Mouse (Mus musculus) layer of hippocampus, adult 18-20 months (tissue): Measurements from ENCODE around the gene Mbd3. TPM values are rescaled to one million over a fixed set of nuclear protein-coding genes. Genes with fewer than 3 reads are reported as not detected.

Experiments
- DNase-seq, 2 experiments: peaks; one replicate each; pipeline ENCODE4 v3.0.0; 2022; ENCODE audit warnings: low spot score in 2 of 2
- total RNA-seq, 2 experiments: library from RNA; stranded (reverse); gene quantifications; 2 replicates each; pipeline ENCODE4 v1.2.3; 2021

Mbd3 gene
- total RNA-seq, 2 experiments from 2014 or later, result 159 to 162 TPM

DNA sequence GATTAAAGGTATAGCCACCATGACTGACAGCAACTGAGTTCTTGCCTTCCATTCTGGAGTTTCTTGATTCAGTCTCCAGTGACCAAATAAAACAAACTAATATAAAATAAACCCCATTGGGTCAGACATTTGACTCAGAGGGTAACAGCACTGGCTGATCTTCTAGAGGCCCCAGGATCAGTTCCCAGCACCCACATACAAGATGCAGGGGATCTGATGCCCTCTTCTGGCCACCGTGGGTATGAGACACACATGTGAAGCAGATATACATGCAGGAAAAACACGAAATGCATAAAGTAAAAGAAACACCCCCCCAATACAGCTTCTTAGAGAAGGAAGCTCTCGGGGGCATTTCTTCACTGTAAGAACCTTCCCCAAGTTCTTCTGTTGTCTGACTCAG is 25.7 kb upstream of the Mbd3 start:
- DNase-seq, result no peak

- DNase-seq, result no peak
Observed at GRCm38 (mm10) chr10:80423562-80423961, 24.2 kb upstream of the Mbd3 start.

- DNase-seq, result no peak
Observed at GRCm38 (mm10) chr10:80421651-80422472, 22.5 kb upstream of the Mbd3 start.

- no peak for DNase-seq
Observed at GRCm38 (mm10) chr10:80421208-80421607, 21.9 kb upstream of the Mbd3 start.

- DNase-seq, result no peak
Observed at GRCm38 (mm10) chr10:80420729-80421128, 21.4 kb upstream of the Mbd3 start.

- DNase-seq, result no peak
Observed at GRCm38 (mm10) chr10:80419419-80419818, 20.1 kb upstream of the Mbd3 start.

- no peak for DNase-seq
Observed at GRCm38 (mm10) chr10:80418311-80418710, 19.0 kb upstream of the Mbd3 start.

DNA sequence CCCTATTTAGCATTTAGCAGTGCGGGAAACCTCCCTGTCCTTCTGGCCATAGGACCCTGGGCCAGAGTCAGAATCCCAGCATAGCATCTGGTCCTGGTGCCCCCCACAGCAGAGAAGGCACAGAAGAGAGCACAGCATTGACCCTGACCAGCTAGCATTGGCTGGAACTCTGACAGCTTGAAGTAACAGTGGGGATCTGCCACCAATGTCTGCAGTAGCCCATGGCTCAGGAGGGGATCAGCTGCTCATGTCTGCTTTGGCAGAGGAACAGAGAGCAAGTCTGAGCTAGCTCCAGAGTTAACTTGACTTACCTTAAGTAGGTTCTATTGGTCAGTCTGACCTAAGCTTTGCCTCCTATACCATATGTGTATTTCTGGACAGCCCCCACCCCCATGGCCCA is 18.5 kb upstream of the Mbd3 start:
- DNase-seq, result no peak

DNA sequence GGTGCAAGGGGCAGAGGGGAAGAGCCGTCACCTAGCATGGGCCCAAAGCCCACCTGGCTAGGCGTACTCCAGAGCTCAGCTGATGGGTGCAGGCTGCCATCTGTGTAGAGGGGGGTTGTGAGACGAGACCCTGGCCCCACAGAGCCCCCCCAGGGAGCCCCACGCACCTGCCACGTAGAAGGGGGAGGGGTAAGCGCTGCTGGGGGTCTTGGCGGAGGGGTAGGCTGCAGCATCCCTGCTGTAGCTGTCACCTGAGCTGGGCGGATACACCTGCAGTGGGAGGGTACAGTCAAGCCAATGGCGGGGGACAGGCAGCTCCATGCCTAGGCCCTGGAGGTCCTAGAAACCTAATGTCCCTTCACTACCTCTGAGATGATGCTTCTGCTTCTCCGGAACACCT is 18.0 kb upstream of the Mbd3 start:
- DNase-seq, result no peak

- no peak for DNase-seq
Observed at GRCm38 (mm10) chr10:80415566-80415965, 16.2 kb upstream of the Mbd3 start.

DNA sequence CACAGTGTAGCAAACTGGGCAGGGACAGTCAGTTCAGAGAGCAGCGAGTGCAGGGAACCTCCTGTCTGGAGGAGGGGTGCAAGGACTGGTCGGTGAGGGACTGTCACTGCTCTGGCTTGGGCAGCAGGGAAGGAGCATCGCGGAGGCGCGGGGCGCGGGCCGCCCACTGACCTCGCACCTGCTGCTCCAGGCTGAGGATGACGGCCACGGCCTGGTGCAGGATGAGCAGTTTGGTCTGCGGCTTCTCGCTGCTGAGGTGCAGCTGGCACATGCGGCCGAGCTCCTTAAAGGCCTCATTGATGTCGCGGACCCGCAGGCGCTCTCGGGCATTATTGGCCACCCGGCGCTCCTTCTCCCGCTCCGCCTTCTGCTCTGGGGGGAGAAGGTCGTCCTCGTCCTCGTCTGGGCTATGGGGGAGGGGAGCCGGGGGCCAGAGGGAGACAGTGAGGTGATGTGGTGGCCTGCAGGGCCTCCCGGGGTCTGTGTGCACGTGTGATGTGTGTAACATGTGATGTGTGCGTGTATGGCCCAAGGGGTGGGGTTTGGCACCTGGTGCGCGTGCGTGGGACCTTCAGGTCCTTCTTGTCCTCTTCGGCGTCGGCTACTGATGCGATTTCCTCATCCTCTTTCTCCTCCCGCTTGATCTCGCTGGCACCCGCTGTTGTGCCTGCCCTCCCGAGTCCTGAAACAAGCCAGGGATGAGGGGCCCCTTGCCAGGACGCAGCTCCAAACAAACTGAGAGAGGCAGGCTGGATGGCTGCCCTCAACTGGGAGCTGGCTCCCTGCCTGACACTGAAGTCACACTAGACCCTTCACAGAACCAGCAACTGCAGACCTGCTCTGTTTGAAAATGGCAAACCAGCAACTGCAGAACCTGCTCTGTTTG is 13.5 kb upstream of the Mbd3 start:
- peak; percentile 66 to 86 for DNase-seq

DNA sequence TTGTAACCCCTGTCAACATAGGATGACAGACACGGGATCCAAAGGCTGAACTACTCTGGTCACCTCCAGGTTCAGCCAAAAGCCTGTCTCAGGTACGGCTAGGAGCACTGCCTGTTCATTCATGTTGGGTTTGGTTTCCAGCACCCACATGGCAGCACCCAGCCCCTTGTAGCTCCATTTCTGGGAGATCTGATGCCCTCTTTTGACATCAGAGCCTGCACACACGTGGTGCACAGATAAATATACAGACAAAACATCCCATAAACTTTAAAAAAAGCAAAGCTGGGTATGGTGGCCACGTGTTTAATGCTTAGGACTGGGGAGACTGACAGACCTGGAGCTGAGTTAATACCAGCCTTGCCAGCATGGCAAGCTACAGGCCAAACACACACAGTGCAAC is 8.6 kb upstream of the Mbd3 start:
- DNase-seq, result no peak

DNA sequence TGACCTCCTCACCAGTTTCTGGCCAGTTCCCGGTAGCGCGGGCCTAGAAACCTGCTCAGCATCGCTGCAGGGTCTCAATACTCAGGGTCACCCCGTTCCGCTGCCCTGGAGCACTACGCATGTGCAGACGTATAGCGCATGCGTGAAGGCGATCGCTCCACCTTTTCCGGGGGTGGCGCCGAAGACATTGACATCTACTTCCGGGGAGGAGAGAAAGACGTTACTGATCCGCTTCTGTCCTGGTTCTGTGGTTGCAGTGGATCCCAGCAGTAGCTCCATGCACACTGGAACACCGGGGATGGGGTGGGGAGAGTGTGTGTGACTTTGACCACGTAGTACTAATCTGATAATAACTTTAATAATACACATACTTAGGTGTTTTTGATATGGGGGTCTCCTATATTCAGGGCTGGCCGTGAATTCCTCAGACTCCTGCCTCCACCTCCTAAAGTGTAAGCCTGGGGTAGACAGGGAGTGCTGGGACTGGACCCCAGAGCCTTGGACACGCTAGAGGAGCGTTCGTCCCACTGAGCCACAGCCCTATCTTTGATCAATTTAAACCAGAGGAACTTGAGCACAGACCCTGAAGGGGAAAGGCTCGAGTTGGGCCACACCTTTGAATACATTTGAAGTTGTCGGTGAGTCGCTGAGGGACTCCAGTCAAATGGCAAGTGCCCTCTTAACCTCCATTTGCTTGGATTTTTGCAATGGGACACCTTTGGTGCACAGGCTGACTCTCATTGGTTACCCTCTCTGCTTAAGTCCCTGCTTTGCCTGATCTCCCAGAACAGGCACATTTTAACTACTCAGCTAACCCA is 7.5 kb upstream of the Mbd3 start, which contains the start of gene Uqcr11:
Gene Uqcr11, minus strand, starts transcription at position 147 of the 818 bp plus-strand sequence.
- peak; percentile 92 to 94 for DNase-seq

- DNase-seq, result no peak
Observed at GRCm38 (mm10) chr10:80405481-80406173, 6.3 kb upstream of the Mbd3 start.

- DNase-seq, result no peak
Observed at GRCm38 (mm10) chr10:80403044-80403692, 3.8 kb upstream of the Mbd3 start.

GRCm38 (mm10) chr10:80400704-80401161 is 1.4 kb upstream of the Mbd3 start:
- DNase-seq, result no peak

DNA sequence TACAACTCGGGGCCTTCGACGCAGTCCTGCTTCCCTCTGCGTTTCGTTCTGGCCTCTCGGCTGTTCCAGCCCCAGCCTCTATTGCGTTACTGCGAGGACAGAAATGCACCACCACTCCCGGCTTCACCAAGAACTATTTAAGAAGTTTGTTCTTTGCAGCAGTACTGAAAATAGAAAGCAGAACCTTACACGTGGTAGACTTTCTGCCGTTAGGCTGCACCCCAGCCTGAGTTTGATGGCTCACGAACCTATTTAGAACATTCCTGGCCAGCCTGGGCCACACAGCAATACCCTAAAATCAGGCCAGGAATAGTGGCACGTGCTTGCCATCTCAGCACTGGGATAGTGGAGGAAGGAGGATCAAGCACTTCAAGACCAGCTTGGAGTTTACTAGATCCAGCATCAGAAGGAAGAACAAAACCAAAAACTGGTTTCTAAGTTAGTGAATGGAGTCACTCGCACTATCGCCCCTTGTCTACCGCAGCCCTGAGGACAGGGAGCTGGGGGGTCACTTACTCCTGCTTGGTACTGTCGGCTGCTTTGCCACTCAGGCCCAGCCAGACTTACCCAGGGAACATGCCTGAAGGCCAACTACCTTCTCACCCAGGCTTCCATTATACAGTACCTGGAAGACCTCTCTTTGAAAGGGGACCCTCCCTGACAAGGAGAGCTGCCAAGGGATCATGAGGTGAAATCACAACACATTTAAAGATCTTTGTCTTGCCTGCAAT is 788 bp upstream of the Mbd3 start:
- DNase-seq, result no peak

DNA sequence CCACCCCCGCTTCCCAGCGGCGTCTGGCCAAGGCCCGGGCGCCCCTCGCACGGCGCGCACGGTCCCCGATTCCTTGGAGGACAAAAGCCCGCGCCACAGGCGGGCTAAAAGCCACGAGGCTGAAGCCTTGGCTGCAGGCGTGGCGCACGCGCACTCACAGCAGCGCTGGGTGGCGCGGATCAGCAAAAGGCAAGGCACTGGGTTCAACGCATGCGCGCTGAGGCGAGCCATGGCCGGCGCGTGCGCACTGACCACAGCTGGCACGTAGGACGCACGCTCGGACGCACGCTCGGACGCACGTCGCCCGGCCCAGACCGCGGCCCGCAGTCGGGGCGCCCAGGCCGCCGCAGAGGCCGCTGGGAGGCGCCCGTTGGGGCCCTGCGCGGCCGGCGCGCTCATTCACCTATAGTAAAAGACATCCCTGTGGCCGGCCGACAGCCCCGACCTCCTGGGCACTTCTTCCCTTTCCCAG is 595 bp downstream of the Mbd3 start:
- DNase-seq, result peak; percentile 96 to 99

- DNase-seq, result no peak
Observed at GRCm38 (mm10) chr10:80398174-80398535, 1.2 kb downstream of the Mbd3 start.
